Mouse (Mus musculus): ENCODE data around the gene Kdm2b. TPM values are rescaled to one million over a fixed set of nuclear protein-coding genes. Genes with fewer than 3 reads are reported as not detected.

The Kdm2b gene
- polyA plus RNA-seq, 1 experiment = 50.9 TPM

- H3K4me3 ChIP-seq (ENCODE audit: control insufficient read depth, low read depth, low read length) = no peak overlapping the region
- no peaks in the 10 kb centered on the region for H3K27me3 ChIP-seq (ENCODE audit: control insufficient read depth, insufficient read depth, low read length)
- no peak for TF ChIP-seq POLR2A (IDR thresholded peaks at IDR 0.05; ENCODE audit: control insufficient read depth, low read depth, low read length)
- no peak for TF ChIP-seq CTCF (IDR thresholded peaks at IDR 0.05; ENCODE audit: control insufficient read depth, insufficient read depth, insufficient replicate concordance, low read depth, low read length)
- H3K36me3 ChIP-seq (ENCODE audit: control insufficient read depth, insufficient read depth, low read length) = no peaks in the 10 kb centered on the region; the same call in 1 of the 2 replicates
- no peak overlapping the region for H3K27ac ChIP-seq (ENCODE audit: control insufficient read depth, insufficient read depth, low read depth, low read length)
- H3K4me1 ChIP-seq (ENCODE audit: control insufficient read depth, insufficient read depth, low read length) = peaks cover 14% of the 10 kb centered on the region
Observed at GRCm38 (mm10) chr5:122937958-122938540, 51.6 kb downstream of the Kdm2b start.

- Histone ChIP-seq H3K4me1 (ENCODE audit: control insufficient read depth, insufficient read depth, low read length) (peaks cover 9% of the 10 kb centered on the region), H3K4me3 (ENCODE audit: control insufficient read depth, low read depth, low read length) (no peak overlapping the region), H3K27ac (ENCODE audit: control insufficient read depth, insufficient read depth, low read depth, low read length) (no peak overlapping the region), H3K36me3 (ENCODE audit: control insufficient read depth, insufficient read depth, low read length) (no peaks in the 10 kb centered on the region; the same call in 1 of the 2 replicates), H3K27me3 (ENCODE audit: control insufficient read depth, insufficient read depth, low read length) (no peaks in the 10 kb centered on the region)
- TF ChIP-seq POLR2A (IDR thresholded peaks at IDR 0.05; ENCODE audit: control insufficient read depth, low read depth, low read length) (no peak), CTCF (IDR thresholded peaks at IDR 0.05; ENCODE audit: control insufficient read depth, insufficient read depth, insufficient replicate concordance, low read depth, low read length) (no peak)
Observed at GRCm38 (mm10) chr5:122937031-122937430, 52.6 kb downstream of the Kdm2b start.

GRCm38 (mm10) chr5:122935810-122936209, 53.8 kb downstream of the Kdm2b start:
- no peak overlapping the region for H3K27ac ChIP-seq (ENCODE audit: control insufficient read depth, insufficient read depth, low read depth, low read length)
- H3K27me3 ChIP-seq (ENCODE audit: control insufficient read depth, insufficient read depth, low read length) = no peaks in the 10 kb centered on the region
- peaks cover 4% of the 10 kb centered on the region for H3K4me1 ChIP-seq (ENCODE audit: control insufficient read depth, insufficient read depth, low read length)
- H3K36me3 ChIP-seq (ENCODE audit: control insufficient read depth, insufficient read depth, low read length) = no peaks in the 10 kb centered on the region
- H3K4me3 ChIP-seq (ENCODE audit: control insufficient read depth, low read depth, low read length) = no peak overlapping the region
- TF ChIP-seq CTCF (IDR thresholded peaks at IDR 0.05; ENCODE audit: control insufficient read depth, insufficient read depth, insufficient replicate concordance, low read depth, low read length) (no peak), POLR2A (IDR thresholded peaks at IDR 0.05; ENCODE audit: control insufficient read depth, low read depth, low read length) (no peak)

- Histone ChIP-seq H3K4me1 (ENCODE audit: control insufficient read depth, insufficient read depth, low read length) (no peaks in the 10 kb centered on the region), H3K36me3 (ENCODE audit: control insufficient read depth, insufficient read depth, low read length) (no peaks in the 10 kb centered on the region), H3K27me3 (ENCODE audit: control insufficient read depth, insufficient read depth, low read length) (no peaks in the 10 kb centered on the region), H3K4me3 (ENCODE audit: control insufficient read depth, low read depth, low read length) (no peak overlapping the region), H3K27ac (ENCODE audit: control insufficient read depth, insufficient read depth, low read depth, low read length) (no peak overlapping the region)
- no peak for TF ChIP-seq POLR2A (IDR thresholded peaks at IDR 0.05; ENCODE audit: control insufficient read depth, low read depth, low read length)
- no peak for TF ChIP-seq CTCF (IDR thresholded peaks at IDR 0.05; ENCODE audit: control insufficient read depth, insufficient read depth, insufficient replicate concordance, low read depth, low read length)
Observed at GRCm38 (mm10) chr5:122930991-122931390, 58.6 kb downstream of the Kdm2b start.

GRCm38 (mm10) chr5:122928293-122928692, 61.3 kb downstream of the Kdm2b start:
- Histone ChIP-seq H3K27ac (ENCODE audit: control insufficient read depth, insufficient read depth, low read depth, low read length) (no peak overlapping the region), H3K27me3 (ENCODE audit: control insufficient read depth, insufficient read depth, low read length) (no peaks in the 10 kb centered on the region), H3K4me3 (ENCODE audit: control insufficient read depth, low read depth, low read length) (peak overlapping the region; percentile 11), H3K4me1 (ENCODE audit: control insufficient read depth, insufficient read depth, low read length) (no peaks in the 10 kb centered on the region), H3K36me3 (ENCODE audit: control insufficient read depth, insufficient read depth, low read length) (no peaks in the 10 kb centered on the region)
- TF ChIP-seq POLR2A (IDR thresholded peaks at IDR 0.05; ENCODE audit: control insufficient read depth, low read depth, low read length) (no peak), CTCF (IDR thresholded peaks at IDR 0.05; ENCODE audit: control insufficient read depth, insufficient read depth, insufficient replicate concordance, low read depth, low read length) (no peak)

- no peaks in the 10 kb centered on the region for H3K27me3 ChIP-seq (ENCODE audit: control insufficient read depth, insufficient read depth, low read length)
- no peaks in the 10 kb centered on the region for H3K4me1 ChIP-seq (ENCODE audit: control insufficient read depth, insufficient read depth, low read length)
- H3K4me3 ChIP-seq (ENCODE audit: control insufficient read depth, low read depth, low read length) = no peak overlapping the region
- no peak overlapping the region for H3K27ac ChIP-seq (ENCODE audit: control insufficient read depth, insufficient read depth, low read depth, low read length)
- H3K36me3 ChIP-seq (ENCODE audit: control insufficient read depth, insufficient read depth, low read length) = no peaks in the 10 kb centered on the region
- TF ChIP-seq POLR2A (IDR thresholded peaks at IDR 0.05; ENCODE audit: control insufficient read depth, low read depth, low read length) = no peak
- no peak for TF ChIP-seq CTCF (IDR thresholded peaks at IDR 0.05; ENCODE audit: control insufficient read depth, insufficient read depth, insufficient replicate concordance, low read depth, low read length)
Observed at GRCm38 (mm10) chr5:122927703-122928102, 61.9 kb downstream of the Kdm2b start.

GRCm38 (mm10) chr5:122927092-122927491, 62.5 kb downstream of the Kdm2b start:
- Histone ChIP-seq H3K27ac (ENCODE audit: control insufficient read depth, insufficient read depth, low read depth, low read length) (no peak overlapping the region), H3K36me3 (ENCODE audit: control insufficient read depth, insufficient read depth, low read length) (no peaks in the 10 kb centered on the region), H3K4me3 (ENCODE audit: control insufficient read depth, low read depth, low read length) (no peak overlapping the region), H3K27me3 (ENCODE audit: control insufficient read depth, insufficient read depth, low read length) (no peaks in the 10 kb centered on the region), H3K4me1 (ENCODE audit: control insufficient read depth, insufficient read depth, low read length) (no peaks in the 10 kb centered on the region)
- no peak for TF ChIP-seq POLR2A (IDR thresholded peaks at IDR 0.05; ENCODE audit: control insufficient read depth, low read depth, low read length)

- Histone ChIP-seq H3K27me3 (ENCODE audit: control insufficient read depth, insufficient read depth, low read length) (no peaks in the 10 kb centered on the region), H3K4me3 (ENCODE audit: control insufficient read depth, low read depth, low read length) (no peak overlapping the region), H3K36me3 (ENCODE audit: control insufficient read depth, insufficient read depth, low read length) (no peaks in the 10 kb centered on the region), H3K4me1 (ENCODE audit: control insufficient read depth, insufficient read depth, low read length) (no peaks in the 10 kb centered on the region), H3K27ac (ENCODE audit: control insufficient read depth, insufficient read depth, low read depth, low read length) (no peak overlapping the region)
- TF ChIP-seq POLR2A (IDR thresholded peaks at IDR 0.05; ENCODE audit: control insufficient read depth, low read depth, low read length) (no peak), CTCF (IDR thresholded peaks at IDR 0.05; ENCODE audit: control insufficient read depth, insufficient read depth, insufficient replicate concordance, low read depth, low read length) (no peak)
Observed at GRCm38 (mm10) chr5:122926341-122926740, 63.3 kb downstream of the Kdm2b start.
